Mouse (Mus musculus) central nervous system, embryonic 18 days (tissue): ENCODE measurements around the gene Gnb2. TPM values are rescaled to one million over a fixed set of nuclear protein-coding genes. Genes with fewer than 3 reads are reported as not detected.

Experiments used
- polyA plus RNA-seq: library from polyadenylated mRNA; depleted of rRNA; stranded (reverse); fragments of >200 nt; gene quantifications from 2 replicates; pipeline ENCODE4 v1.2.3, GENCODE M21; 2012; rRNA removed

The Gnb2 gene
- 906 and 968 TPM in 2 replicates for polyA plus RNA-seq

DNA sequence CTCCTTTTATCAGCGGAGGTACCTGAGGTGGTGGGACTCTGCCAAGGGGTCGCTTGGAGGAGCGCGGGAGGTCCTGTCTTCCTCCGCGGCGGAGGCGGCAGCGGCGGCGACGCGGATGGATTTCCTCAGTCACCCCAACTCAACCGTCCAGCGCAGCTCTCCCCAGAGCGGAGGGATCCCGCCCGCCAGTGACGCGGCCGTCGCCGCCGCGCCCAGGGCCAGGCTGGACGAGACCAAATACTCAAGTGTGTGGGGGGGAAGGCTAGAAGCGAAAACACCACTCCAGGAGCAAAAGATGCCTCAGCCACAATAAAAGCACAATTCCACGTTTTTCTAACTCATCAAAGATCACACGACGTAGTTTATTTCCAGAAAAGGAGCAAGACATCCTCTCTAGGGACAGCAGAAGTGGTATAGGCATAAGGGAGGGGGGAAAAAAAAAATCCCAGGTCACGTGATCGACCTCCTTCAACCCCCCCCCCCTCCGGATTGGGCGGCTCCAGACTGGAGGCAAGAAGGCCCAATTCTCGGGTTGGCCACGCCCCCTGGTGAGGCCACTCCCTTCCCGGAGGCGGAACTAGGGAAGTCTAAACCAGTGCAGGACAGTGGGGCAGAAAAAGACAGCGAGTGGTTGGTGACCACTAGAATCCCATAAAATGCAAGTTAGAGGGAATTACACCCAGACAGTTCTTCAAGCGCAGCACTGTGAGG lies at the start of gene Gnb2, which contains the start of gene Epo:
Gene Gnb2 (minus strand): TSS at position 394 of the 711 bp plus-strand sequence.
Gene Epo (minus strand): TSS at position 126 of the 711 bp plus-strand sequence.

DNA sequence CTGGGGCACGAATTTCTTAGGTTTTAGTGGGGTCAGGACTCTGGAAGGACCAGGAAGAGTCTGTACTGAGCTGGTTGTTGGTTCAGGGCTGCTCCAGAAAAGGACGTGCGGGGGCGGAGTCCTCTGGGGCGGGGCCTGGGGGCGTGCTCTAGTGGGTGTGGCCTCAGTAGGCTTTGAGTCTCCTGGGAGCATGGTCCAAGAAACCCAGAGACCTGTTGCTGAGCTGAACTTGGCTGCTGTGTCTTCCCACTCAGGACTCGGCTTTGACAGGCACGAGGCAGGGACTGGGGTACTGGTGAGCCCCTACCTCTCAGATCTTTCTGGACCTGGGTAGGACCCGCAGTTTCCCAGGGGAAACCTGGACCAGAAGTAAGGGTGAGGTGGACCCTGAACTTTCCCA lies 36.4 kb upstream of the Gnb2 start, which contains the start of gene Tfr2:
Gene Tfr2 (plus strand): TSS at position 176 of the 400 bp plus-strand sequence.

DNA sequence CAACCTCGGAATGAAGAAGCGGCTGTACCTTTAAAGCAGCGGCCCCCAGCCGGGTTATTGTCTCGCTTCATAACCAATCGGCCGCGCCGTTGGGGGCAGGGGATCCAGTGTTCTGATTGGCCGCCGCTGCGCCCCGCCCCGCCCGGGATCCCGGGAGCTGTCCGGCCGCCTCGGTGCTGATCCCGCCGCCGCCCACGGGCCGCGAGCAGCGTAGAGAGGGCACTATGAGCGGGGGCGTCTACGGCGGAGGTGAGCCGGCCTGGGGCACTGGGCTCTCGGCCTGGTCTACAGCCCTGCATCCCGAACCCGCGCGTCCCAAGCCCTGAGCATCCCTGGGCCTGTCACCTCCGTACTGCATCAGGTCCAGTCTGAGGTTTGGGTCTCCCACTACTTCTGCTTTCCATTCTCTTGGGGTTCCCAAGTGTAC lies 20.1 kb upstream of the Gnb2 start, which contains the start of gene Actl6b:
Gene Actl6b (plus strand): TSS at position 107 of the 427 bp plus-strand sequence.

DNA sequence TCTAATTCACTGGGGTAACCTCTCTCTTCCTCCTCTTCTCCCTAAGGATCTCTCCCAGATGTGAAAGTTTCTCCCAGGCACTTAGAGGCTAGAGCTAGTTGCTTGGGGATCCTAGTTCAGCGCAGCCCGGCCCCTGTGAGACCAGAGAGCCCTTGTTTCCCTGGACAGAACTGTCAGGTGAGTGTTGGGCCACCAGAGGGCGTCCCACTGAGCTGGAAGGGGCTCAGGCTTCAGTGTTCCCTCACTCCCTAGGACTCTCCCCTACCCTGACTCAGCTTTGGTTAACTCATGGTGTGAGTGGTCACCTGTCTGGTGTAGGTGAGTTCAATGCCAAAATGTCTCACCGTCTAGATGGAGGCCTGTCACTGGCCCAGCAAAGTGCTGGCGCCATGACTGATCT lies 14.9 kb downstream of the Gnb2 start, which contains the start of gene Gigyf1:
Gene Gigyf1 (plus strand): TSS at position 113 of the 400 bp plus-strand sequence.

DNA sequence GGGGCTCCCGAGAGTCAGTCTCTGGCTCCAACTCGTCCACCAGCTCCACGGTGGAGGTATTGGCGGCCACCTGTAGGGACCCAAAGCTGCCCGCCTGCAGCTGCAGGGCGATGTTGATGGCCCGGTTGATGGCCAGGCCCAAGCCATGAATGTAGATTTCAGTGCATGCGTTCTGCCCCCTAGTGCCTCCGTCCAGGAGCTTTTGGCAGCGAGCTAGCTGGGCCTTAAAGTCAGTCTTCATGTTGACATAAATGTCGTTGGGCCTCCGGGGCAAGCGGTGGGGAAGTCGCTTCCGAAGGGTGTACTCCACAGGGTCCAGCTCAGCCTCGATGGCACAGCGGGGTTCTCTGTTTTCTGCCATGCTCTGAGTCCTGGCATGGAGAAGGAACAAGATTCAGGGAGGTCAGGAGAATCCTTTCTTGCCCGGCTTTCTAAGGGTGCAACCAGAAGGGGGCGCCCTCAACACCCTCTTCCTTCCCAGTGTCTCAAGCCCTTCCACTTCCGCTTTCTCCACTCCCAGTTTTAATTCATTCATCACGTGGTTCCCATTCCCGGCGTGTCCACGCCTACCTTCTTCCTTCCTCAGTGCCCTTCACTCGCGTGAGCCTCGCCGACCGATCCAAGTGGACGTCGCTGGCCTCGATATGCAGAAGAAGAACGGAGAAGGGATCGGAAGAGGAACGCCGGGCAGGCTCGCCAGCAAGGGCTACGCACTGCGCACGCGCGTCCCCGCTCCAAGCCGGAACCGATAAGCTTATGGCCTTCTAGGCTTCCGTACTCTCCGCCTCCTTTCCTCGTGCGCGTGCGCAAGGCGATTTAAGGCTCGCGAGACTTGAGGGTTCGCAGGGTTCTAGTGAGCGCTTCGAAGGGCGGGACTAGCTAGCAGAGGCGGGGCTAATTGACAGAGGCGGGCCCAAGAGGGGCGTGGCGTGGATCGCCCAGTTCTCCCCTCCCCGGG lies 31.3 kb downstream of the Gnb2 start, which contains the start of gene Pop7:
Gene Pop7 (minus strand): TSS at position 810 of the 958 bp plus-strand sequence.

Other genes starting within 250 kb of the Gnb2 start
- 47.9 and 50.7 TPM in 2 replicates for gene Ache, start 246.0 kb downstream of the Gnb2 start, polyA plus RNA-seq
- gene Ufsp1, start 238.9 kb downstream of the Gnb2 start, polyA plus RNA-seq: 14.0 and 15.7 TPM in 2 replicates
- gene Srrt, start 225.8 kb downstream of the Gnb2 start, polyA plus RNA-seq: 185 and 194 TPM in 2 replicates
- 14.2 and 15.1 TPM in 2 replicates for gene Trip6, start 219.1 kb downstream of the Gnb2 start, polyA plus RNA-seq
- gene Slc12a9, start 199.9 kb downstream of the Gnb2 start, polyA plus RNA-seq: 31.4 and 33.2 TPM in 2 replicates
- 8.0 and 9.6 TPM in 2 replicates for gene Ephb4, start 183.4 kb downstream of the Gnb2 start, polyA plus RNA-seq
- gene Zan, start 56.4 kb downstream of the Gnb2 start, polyA plus RNA-seq: 0.45 and 0.57 TPM in 2 replicates
- gene Pop7, start 31.0 kb downstream of the Gnb2 start, polyA plus RNA-seq: 70.9 and 72.2 TPM in 2 replicates
- gene Gigyf1, start 15.0 kb downstream of the Gnb2 start, polyA plus RNA-seq: 50.1 and 51.6 TPM in 2 replicates
- gene Epo, start 268 bp downstream of the Gnb2 start, polyA plus RNA-seq: not detected in 2 replicates
- 310 and 353 TPM in 2 replicates for gene Actl6b, start 20.0 kb upstream of the Gnb2 start, polyA plus RNA-seq
- gene Tfr2, start 36.3 kb upstream of the Gnb2 start, polyA plus RNA-seq: 13.6 and 15.5 TPM in 2 replicates
- 70.8 and 83.0 TPM in 2 replicates for gene Mospd3, start 67.5 kb upstream of the Gnb2 start, polyA plus RNA-seq
- gene Pcolce, start 80.3 kb upstream of the Gnb2 start, polyA plus RNA-seq: 16.1 and 32.8 TPM in 2 replicates
- gene Fbxo24, start 95.5 kb upstream of the Gnb2 start, polyA plus RNA-seq: 0.16 and 0.23 TPM in 2 replicates
- gene Lrch4, start 95.6 kb upstream of the Gnb2 start, polyA plus RNA-seq: 9.6 and 11.4 TPM in 2 replicates
- 10.2 and 10.7 TPM in 2 replicates for gene Gm20605, start 95.7 kb upstream of the Gnb2 start, polyA plus RNA-seq
- 17.5 and 20.8 TPM in 2 replicates for gene Sap25, start 107.8 kb upstream of the Gnb2 start, polyA plus RNA-seq
- gene Irs3, start 112.2 kb upstream of the Gnb2 start, polyA plus RNA-seq: 0.11 and 0.12 TPM in 2 replicates
- gene Agfg2, start 151.2 kb upstream of the Gnb2 start, polyA plus RNA-seq: 21.1 and 22.9 TPM in 2 replicates
- 180 and 212 TPM in 2 replicates for gene Nyap1, start 208.1 kb upstream of the Gnb2 start, polyA plus RNA-seq
- gene Tsc22d4, start 212.2 kb upstream of the Gnb2 start, polyA plus RNA-seq: 68.3 and 79.4 TPM in 2 replicates
- gene Ppp1r35, start 245.3 kb upstream of the Gnb2 start, polyA plus RNA-seq: 46.6 and 55.4 TPM in 2 replicates